Mouse (Mus musculus): Measurements from ENCODE around the gene Mxra7.

Mxra7 gene

DNA sequence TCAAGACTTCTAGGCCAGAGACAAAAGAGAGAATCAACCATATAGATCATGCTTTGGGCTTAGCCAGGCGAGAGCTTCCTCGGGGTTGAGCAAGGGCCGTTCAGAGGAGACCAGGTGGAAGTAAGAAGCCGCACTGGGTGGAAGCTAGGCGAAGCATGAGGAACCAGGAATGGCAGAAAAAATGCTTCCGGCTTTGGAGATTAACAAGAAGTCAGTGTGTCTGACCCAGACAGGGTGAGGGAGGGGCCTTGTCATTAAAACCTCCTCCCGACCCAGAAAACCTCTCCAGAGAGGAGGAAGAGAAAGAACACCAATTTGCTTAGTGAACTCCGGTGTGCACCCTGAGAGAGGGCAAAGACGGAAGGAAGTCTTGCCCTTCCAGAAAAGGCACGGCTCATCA, 43.6 kb downstream of the Mxra7 start:
- DNase-seq (ENCODE audit: low spot score in 2 of 2): no peak

- DNase-seq (ENCODE audit: low spot score in 2 of 2): no peak
Measured at GRCm38 (mm10) chr11:116782737-116783145, 45.1 kb downstream of the Mxra7 start.

- no peak for DNase-seq (ENCODE audit: low spot score in 2 of 2)
Measured at GRCm38 (mm10) chr11:116775407-116775806, 52.4 kb downstream of the Mxra7 start, which contains the start of gene St6galnac1. Gene St6galnac1, minus strand, starts transcription at chr11:116775507.

- DNase-seq (ENCODE audit: low spot score in 2 of 2): no peak
Measured at GRCm38 (mm10) chr11:116773205-116773604, 54.6 kb downstream of the Mxra7 start.

DNA sequence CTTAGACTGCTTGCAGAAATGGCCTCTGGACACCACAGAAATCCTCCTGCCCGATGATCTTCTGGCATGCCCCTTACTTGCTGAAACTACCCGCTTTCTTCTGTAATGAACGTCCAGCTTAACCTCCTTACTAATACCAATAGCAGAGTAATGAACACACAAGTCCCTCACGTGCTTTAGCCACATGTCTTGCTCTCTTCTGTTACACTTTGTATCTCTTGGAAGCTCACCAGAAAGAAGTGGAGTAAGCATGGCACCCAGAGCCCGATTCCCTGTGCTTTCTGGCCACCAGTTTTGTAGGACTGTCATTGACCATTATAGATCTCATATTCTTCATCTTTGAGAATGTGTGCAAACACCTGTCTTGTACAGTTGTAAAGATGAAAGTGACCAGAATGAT, 58.0 kb downstream of the Mxra7 start:
- DNase-seq (ENCODE audit: low spot score in 2 of 2): no peak

- DNase-seq (ENCODE audit: low spot score in 2 of 2): no peak
Measured at GRCm38 (mm10) chr11:116764946-116765345, 62.9 kb downstream of the Mxra7 start.

GRCm38 (mm10) chr11:116764346-116764745, 63.5 kb downstream of the Mxra7 start:
- no peak for DNase-seq (ENCODE audit: low spot score in 2 of 2)

DNA sequence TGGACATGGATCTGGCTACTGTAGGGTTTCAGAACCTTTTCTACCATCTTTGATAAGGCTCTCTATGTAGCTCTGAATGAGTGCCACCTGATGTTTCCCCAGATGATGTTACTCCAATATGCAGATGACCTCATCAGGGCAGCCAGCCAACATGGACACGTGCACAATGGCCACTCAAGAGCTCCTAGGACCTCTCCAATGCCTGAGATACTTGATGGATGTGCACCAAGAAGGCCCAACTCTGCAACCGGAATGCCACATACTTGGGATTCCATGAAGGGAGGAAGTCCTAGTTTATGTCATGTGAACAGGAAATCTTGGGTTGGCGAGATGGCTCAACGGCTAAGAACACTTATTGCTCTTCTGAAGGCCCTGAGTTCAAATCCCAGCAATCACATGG, 72.7 kb downstream of the Mxra7 start:
- no peak for DNase-seq (ENCODE audit: low spot score in 2 of 2)

GRCm38 (mm10) chr11:116753674-116754470, 74.0 kb downstream of the Mxra7 start:
- peak; percentile 34 to 35 for DNase-seq (ENCODE audit: low spot score in 2 of 2)

All from heart, adult 9 months (tissue).